Mouse (Mus musculus) inflammation-experienced regulatory T-cells, adult 6 months (primary cell): ENCODE results near the gene Impg1. TPM values are rescaled to one million over a fixed set of nuclear protein-coding genes. Genes with fewer than 3 reads are reported as not detected.

ENCODE experiments used
- ATAC-seq: one replicate; pipeline ENCODE4 v1.8.0; 2017
- polyA plus RNA-seq, 3 experiments: library from polyadenylated mRNA; unstranded; fragments of 100-300 nt; shearing (Covaris generic); gene quantifications; one replicate each; pipeline ENCODE4 v1.2.1; 2017

Impg1 gene
- polyA plus RNA-seq, 3 experiments from 2014 or later: 0.28 to 0.46 TPM; not detected in 1

DNA sequence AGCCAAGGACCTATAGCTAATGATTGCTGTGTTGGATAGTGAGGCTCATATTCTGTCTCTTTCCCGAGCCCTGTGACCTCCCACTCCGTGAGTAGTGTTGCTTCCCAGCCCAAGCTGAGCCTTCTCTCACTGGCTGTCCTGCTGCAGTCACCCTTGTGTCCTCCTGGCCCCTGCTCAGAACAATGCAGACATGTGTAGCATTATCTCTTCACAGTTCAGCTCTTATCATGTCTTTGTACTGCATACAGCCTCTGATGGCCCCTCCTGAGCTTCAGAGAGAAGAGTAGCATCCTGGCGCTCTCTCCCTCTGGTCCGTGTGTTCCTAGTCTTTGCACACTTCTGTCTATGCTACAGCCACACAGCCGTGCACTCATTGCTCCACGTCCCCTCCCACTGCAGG is 187.5 kb downstream of the Impg1 start:
- no peak for ATAC-seq

- no peak for ATAC-seq
Measured at GRCm38 (mm10) chr9:80277157-80277556, 188.1 kb downstream of the Impg1 start.

GRCm38 (mm10) chr9:80275772-80276134 is 189.5 kb downstream of the Impg1 start:
- no peak for ATAC-seq

GRCm38 (mm10) chr9:80275053-80275771 is 190.1 kb downstream of the Impg1 start:
- no peak for ATAC-seq

DNA sequence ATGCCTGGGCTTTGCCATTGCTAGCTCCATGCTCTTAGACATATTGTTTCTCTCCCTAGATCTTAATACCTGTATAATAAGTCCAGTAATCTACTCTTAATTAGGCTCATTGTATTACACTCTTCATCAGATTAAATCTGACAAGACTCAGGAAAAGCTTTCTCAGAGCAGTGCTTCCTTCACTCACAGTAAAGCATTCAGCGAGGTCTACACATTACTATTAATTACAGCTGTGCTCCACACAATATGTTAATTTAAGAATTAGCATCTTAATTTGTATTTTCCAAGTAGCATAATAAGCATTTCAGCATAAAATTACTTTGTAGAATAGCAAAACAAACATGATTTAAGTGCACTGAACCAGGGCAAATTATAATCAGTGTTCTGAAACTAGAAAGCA is 192.3 kb downstream of the Impg1 start:
- ATAC-seq: no peak

- ATAC-seq: no peak
Measured at GRCm38 (mm10) chr9:80269596-80269995, 195.7 kb downstream of the Impg1 start.

DNA sequence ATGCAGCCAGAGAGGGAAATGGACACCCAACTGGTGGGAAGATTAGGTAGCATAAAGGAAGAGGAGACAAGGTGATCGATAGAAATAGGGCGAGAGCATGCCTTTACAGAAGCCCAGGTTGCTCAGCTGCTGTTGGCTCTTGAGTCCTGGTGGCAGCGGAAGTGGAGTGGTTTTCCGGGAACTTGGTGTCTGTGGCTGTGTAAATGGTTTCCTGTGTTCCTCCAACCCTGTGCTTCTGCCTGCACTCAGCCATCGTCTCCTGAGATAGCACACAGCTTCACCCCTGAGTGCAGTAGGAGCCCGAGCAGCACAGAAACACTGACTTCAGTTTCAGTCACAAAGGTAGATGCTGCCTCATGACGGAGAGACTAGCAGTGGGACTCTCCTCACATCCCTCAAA is 198.8 kb downstream of the Impg1 start:
- peak; percentile 88 for ATAC-seq

- ATAC-seq: peak; percentile 54
Measured at GRCm38 (mm10) chr9:80266086-80266485, 199.2 kb downstream of the Impg1 start.
